Mouse (Mus musculus) kidney, adult 2 months (tissue): ENCODE data around the gene Samd4b. TPM values are rescaled to one million over a fixed set of nuclear protein-coding genes. Genes with fewer than 3 reads are reported as not detected.
A peak's percentile ranks its signal among the peaks of the same experiment; 100 is the strongest.

Experiments used
- DNase-seq: peaks from one replicate; pipeline ENCODE4 v3.0.0; 2021
- H3K27ac ChIP-seq: fragments of 200-500 bp; 2 replicates; pipeline ENCODE4 v1.5.1; 2012; ENCODE audit warnings: low read depth, low read length, control low read depth, inconsistent platforms; ENCODE audit not compliant: insufficient read depth
- H3K27me3 ChIP-seq: fragments of 200-500 bp; replicated peaks from 2 replicates; pipeline ENCODE4 v1.6.1; 2012; ENCODE audit warnings: mild to moderate bottlenecking, moderate library complexity, low read length, inconsistent platforms; ENCODE audit not compliant: control insufficient read depth, insufficient read depth
- H3K36me3 ChIP-seq: fragments of 200-500 bp; 2 replicates; pipeline ENCODE4 v1.6.1; 2012; ENCODE audit warnings: mild to moderate bottlenecking, moderate library complexity, low read length, inconsistent platforms; ENCODE audit not compliant: control insufficient read depth, insufficient read depth
- H3K4me1 ChIP-seq: fragments of 200-500 bp; 2 replicates; pipeline ENCODE4 v1.6.1; 2011; ENCODE audit warnings: low read length; ENCODE audit not compliant: control insufficient read depth, insufficient read depth
- H3K4me3 ChIP-seq: fragments of 200-500 bp; 2 replicates; pipeline ENCODE4 v1.5.1; 2011; ENCODE audit warnings: mild to moderate bottlenecking, low read depth, low read length, control low read depth; ENCODE audit not compliant: insufficient read depth
- CTCF ChIP-seq: fragments of 200-500 bp; conservative IDR thresholded peaks from 2 replicates; pipeline ENCODE4 v1.5.1; 2011; ENCODE audit warnings: low read depth, mild to moderate bottlenecking, control low read depth, low read length, moderate library complexity, mixed read lengths; ENCODE audit not compliant: insufficient read depth, insufficient read length
- POLR2A ChIP-seq: fragments of 200-500 bp; IDR thresholded peaks from one replicate; pipeline ENCODE4 v1.6.1; 2011; ENCODE audit warnings: low read depth, low read length, control low read depth
- WGBS: fragments of 180-500 bp; shearing (Covaris S2); methylation state at CpG from one replicate; pipeline ENCODE4 v1.1.7; 2018; 5-methylcytosine and 5-hydroxymethylcytosine counted together
- polyA plus RNA-seq: library from polyadenylated mRNA; depleted of rRNA; stranded (reverse); fragments of >200 nt; gene quantifications from 2 replicates; pipeline ENCODE4 v1.2.3, GENCODE M21; 2012; rRNA removed

The Samd4b gene
- polyA plus RNA-seq: 67.0 and 79.0 TPM in 2 replicates

GRCm38 (mm10) chr7:28597642-28598446 lies at the start of gene Samd4b, which contains the start of gene Pak4:
Gene Samd4b, minus strand, starts transcription at chr7:28598144.
Gene Pak4, minus strand, starts transcription at chr7:28598185.
- no peaks in the 10 kb centered on the region for H3K36me3 ChIP-seq
- H3K4me1 ChIP-seq: peaks cover 24% of the 10 kb centered on the region
- DNase-seq: peak; percentile 100
- H3K4me3 ChIP-seq: peak within 1 kb of the TSS; percentile 72
- no peaks in the 10 kb centered on the region for H3K27me3 ChIP-seq
- peak within 1 kb of the TSS; percentile 90 for H3K27ac ChIP-seq
- TF ChIP-seq POLR2A (no peak), CTCF (no peak)
- WGBS: 1% methylated on average over 66 of the region's 66 CpGs

GRCm38 (mm10) chr7:28647016-28647415 lies 49.1 kb upstream of the Samd4b start:
- no peak for DNase-seq
- Histone ChIP-seq H3K27me3 (no peaks in the 10 kb centered on the region), H3K36me3 (no peaks in the 10 kb centered on the region), H3K27ac (no peak overlapping the region), H3K4me1 (no peaks in the 10 kb centered on the region), H3K4me3 (no peak overlapping the region)
- TF ChIP-seq POLR2A (no peak), CTCF (0 out of 2 replicates have a peak, but pooled peaks have one; percentile 17)
- 45% methylated on average over 7 of the region's 7 CpGs for WGBS

GRCm38 (mm10) chr7:28645947-28646475 lies 48.1 kb upstream of the Samd4b start:
- no peak for TF ChIP-seq CTCF
- no peak for TF ChIP-seq POLR2A
- DNase-seq: no peak
- WGBS: 86% methylated on average over 2 of the region's 2 CpGs

GRCm38 (mm10) chr7:28645366-28645765 lies 47.4 kb upstream of the Samd4b start:
- 76% methylated on average over 6 of the region's 6 CpGs for WGBS
- H3K27ac ChIP-seq: no peak overlapping the region
- no peaks in the 10 kb centered on the region for H3K4me1 ChIP-seq

More at GRCm38 (mm10) chr7:28645947-28646475, 48.1 kb upstream of the Samd4b start:
- Histone ChIP-seq H3K36me3 (no peaks in the 10 kb centered on the region), H3K27me3 (no peaks in the 10 kb centered on the region), H3K4me1 (no peaks in the 10 kb centered on the region), H3K27ac (no peak overlapping the region), H3K4me3 (no peak overlapping the region)

GRCm38 (mm10) chr7:28641546-28641945 lies 43.6 kb upstream of the Samd4b start:
- H3K27me3 ChIP-seq: no peaks in the 10 kb centered on the region
- 37% methylated on average over 8 of the region's 8 CpGs for WGBS
- DNase-seq: no peak

More at GRCm38 (mm10) chr7:28645366-28645765, 47.4 kb upstream of the Samd4b start:
- H3K36me3 ChIP-seq: no peaks in the 10 kb centered on the region
- H3K27me3 ChIP-seq: no peaks in the 10 kb centered on the region
- no peak overlapping the region for H3K4me3 ChIP-seq
- no peak for DNase-seq
- TF ChIP-seq POLR2A (no peak), CTCF (no peak)

GRCm38 (mm10) chr7:28637511-28637910 lies 39.6 kb upstream of the Samd4b start:
- Histone ChIP-seq H3K4me3 (no peak overlapping the region), H3K27ac (no peak overlapping the region), H3K36me3 (no peaks in the 10 kb centered on the region), H3K4me1 (no peaks in the 10 kb centered on the region), H3K27me3 (no peaks in the 10 kb centered on the region)
- 16% methylated on average over 8 of the region's 8 CpGs for WGBS
- DNase-seq: peak; percentile 43
- TF ChIP-seq CTCF (no peak), POLR2A (no peak)

More at GRCm38 (mm10) chr7:28641546-28641945, 43.6 kb upstream of the Samd4b start:
- Histone ChIP-seq H3K4me1 (no peaks in the 10 kb centered on the region), H3K36me3 (no peaks in the 10 kb centered on the region), H3K4me3 (no peak overlapping the region), H3K27ac (no peak overlapping the region)
- no peak for TF ChIP-seq CTCF
- TF ChIP-seq POLR2A: no peak

GRCm38 (mm10) chr7:28634128-28634527 lies 36.2 kb upstream of the Samd4b start:
- Histone ChIP-seq H3K4me1 (no peaks in the 10 kb centered on the region), H3K4me3 (no peak overlapping the region), H3K36me3 (no peaks in the 10 kb centered on the region), H3K27ac (no peak overlapping the region), H3K27me3 (no peaks in the 10 kb centered on the region)
- DNase-seq: no peak
- 43% methylated on average over 4 of the region's 4 CpGs for WGBS
- TF ChIP-seq CTCF (no peak), POLR2A (no peak)
